Mouse (Mus musculus): Measurements from ENCODE around the gene Sqstm1. TPM values are rescaled to one million over a fixed set of nuclear protein-coding genes. Genes with fewer than 3 reads are reported as not detected.

Sqstm1 gene
- polyA plus RNA-seq, 1 experiment: 93.1 TPM

- TF ChIP-seq GATA1 (IDR thresholded peaks at IDR 0.05; ENCODE audit: low read length): no peak
Measured at GRCm38 (mm10) chr11:50205434-50205833, 5.2 kb downstream of the Sqstm1 start.

- TF ChIP-seq GATA1 (IDR thresholded peaks at IDR 0.05; ENCODE audit: low read length): no peak
Measured at GRCm38 (mm10) chr11:50203302-50203827, 7.3 kb downstream of the Sqstm1 start.

- TF ChIP-seq GATA1 (IDR thresholded peaks at IDR 0.05; ENCODE audit: low read length): no peak
Measured at GRCm38 (mm10) chr11:50201590-50201989, 9.0 kb downstream of the Sqstm1 start.

GRCm38 (mm10) chr11:50200613-50201012, 10.0 kb downstream of the Sqstm1 start:
- TF ChIP-seq GATA1 (IDR thresholded peaks at IDR 0.05; ENCODE audit: low read length): no peak

GRCm38 (mm10) chr11:50198916-50199315, 11.7 kb downstream of the Sqstm1 start:
- no peak for TF ChIP-seq GATA1 (IDR thresholded peaks at IDR 0.05; ENCODE audit: low read length)

GRCm38 (mm10) chr11:50198219-50198846, 12.3 kb downstream of the Sqstm1 start:
- TF ChIP-seq GATA1 (IDR thresholded peaks at IDR 0.05; ENCODE audit: low read length): no peak

GRCm38 (mm10) chr11:50197500-50197899, 13.1 kb downstream of the Sqstm1 start:
- no peak for TF ChIP-seq GATA1 (IDR thresholded peaks at IDR 0.05; ENCODE audit: low read length)

- TF ChIP-seq GATA1 (IDR thresholded peaks at IDR 0.05; ENCODE audit: low read length): no peak
Measured at GRCm38 (mm10) chr11:50194793-50195192, 15.8 kb downstream of the Sqstm1 start.

GRCm38 (mm10) chr11:50194070-50194469, 16.6 kb downstream of the Sqstm1 start:
- TF ChIP-seq GATA1 (IDR thresholded peaks at IDR 0.05; ENCODE audit: low read length): no peak

- no peak for TF ChIP-seq GATA1 (IDR thresholded peaks at IDR 0.05; ENCODE audit: low read length)
Measured at GRCm38 (mm10) chr11:50192278-50192677, 18.3 kb downstream of the Sqstm1 start.

GRCm38 (mm10) chr11:50190362-50190761, 20.3 kb downstream of the Sqstm1 start:
- TF ChIP-seq GATA1 (IDR thresholded peaks at IDR 0.05; ENCODE audit: low read length): no peak

GRCm38 (mm10) chr11:50188682-50189081, 21.9 kb downstream of the Sqstm1 start:
- no peak for TF ChIP-seq GATA1 (IDR thresholded peaks at IDR 0.05; ENCODE audit: low read length)

GRCm38 (mm10) chr11:50184788-50185187, 25.8 kb downstream of the Sqstm1 start:
- no peak for TF ChIP-seq GATA1 (IDR thresholded peaks at IDR 0.05; ENCODE audit: low read length)

GRCm38 (mm10) chr11:50182702-50183101, 27.9 kb downstream of the Sqstm1 start:
- TF ChIP-seq GATA1 (IDR thresholded peaks at IDR 0.05; ENCODE audit: low read length): no peak

GRCm38 (mm10) chr11:50180478-50181231, 30.0 kb downstream of the Sqstm1 start:
- no peak for TF ChIP-seq GATA1 (IDR thresholded peaks at IDR 0.05; ENCODE audit: low read length)
